Mouse (Mus musculus): Measurements from ENCODE around the gene Nck1.
A peak's percentile ranks its signal among the peaks of the same experiment; 100 is the strongest.

Nck1 gene

GRCm38 (mm10) chr9:100545715-100546593 is at the start of gene Nck1:
Gene Nck1 (minus strand): TSS chr9:100546134.
- peak; percentile 96 for DNase-seq (ENCODE audit: low read depth, low spot score)

DNA sequence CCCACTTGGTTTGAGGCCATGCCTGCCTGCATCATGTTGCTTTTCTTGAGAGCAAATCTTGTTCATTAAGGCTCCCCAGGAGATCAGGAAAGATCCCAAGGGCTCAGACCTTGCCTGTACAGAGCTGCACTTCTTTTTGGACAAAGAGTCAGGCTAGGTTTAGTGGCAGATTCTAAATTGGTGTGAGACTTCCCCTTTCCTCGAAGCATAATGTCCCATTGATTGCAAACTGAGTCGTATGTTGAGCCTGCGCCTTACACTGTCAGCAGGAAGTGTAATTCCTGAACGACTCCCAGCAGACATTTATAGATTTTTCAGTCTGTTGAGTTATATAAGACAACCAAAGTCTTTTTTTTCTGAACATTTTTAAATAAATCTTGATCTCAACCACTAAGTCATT is 44.5 kb upstream of the Nck1 start:
- DNase-seq (ENCODE audit: low read depth, low spot score), result no peak

GRCm38 (mm10) chr9:100584031-100584430 is 38.1 kb upstream of the Nck1 start:
- no peak for DNase-seq (ENCODE audit: low read depth, low spot score)

DNA sequence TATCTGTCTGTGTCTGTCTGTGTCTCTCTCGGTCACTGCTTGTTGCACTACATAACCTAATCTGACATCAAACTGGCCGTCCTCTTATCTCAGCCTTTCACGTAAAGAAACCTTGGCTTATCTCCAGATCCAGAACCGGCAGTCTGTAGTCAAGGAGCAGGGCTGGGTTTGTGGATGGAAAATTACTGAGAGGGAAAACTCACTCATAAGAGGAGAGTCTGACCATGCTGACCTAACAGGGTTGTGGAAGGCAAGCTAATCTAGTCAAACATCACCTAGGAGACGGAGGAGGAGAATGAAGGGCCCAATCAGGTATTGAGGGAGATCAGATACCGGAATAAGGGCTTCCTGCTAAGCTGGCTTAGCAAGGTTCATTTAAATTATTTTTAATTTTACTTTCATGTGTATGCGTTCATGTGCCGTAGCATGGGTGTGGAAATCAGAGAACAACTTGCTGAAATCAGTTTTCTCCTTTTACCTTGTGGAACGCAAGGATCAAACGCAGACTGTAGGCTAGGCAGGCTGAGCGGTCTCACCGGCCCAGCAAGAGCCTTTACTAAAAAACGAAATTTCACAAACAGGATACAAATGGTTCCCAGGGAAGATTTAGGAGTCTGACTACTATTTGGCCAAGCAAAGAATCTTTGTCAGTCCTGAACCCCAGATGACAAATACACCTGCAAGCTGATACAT is 37.1 kb upstream of the Nck1 start:
- no peak for DNase-seq (ENCODE audit: low read depth, low spot score)

DNA sequence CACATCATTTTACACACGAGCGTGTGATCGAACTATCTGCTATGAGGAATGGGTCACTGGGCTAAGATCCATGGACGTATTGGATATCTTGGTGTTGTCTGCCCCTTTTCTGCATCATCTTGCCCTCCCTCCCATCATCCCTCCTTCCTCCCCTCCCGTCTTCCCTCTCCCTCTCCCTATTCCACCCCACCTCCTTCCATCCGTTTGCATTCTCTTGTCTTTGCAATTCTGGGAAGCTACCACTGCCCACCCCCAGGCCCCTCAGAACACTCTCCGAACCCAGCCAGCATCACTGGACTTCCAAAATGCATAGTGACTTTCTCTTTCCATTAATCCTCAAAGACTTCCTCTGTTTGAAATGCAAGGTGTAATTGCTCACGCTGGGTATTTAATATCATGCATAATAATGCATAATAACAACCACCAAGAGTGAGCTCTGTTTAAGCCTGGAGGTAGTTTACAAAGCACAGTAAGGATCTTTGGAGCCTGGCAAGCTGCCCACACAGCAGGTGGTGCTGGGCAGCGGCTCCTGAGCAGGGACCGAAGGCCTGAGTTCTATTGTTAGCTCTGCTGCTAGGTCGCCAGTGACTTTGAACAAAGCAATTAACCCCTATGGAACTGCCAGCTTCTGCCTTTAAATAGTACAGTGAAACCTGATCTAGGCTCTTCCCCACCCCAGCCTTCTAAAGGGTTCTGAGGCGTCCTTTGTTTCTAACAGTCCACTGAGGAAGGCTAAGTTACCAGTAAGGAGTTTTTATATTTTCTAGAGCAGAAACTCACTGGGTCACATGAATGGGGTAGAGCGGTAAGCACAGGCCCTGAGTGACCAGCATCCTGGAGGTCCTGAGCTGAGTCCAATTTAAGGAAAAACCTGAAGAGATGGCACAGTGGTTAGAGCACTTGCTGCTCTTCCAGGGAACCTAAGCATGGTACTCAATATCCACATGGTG is 35.9 kb upstream of the Nck1 start:
- peak; percentile 39 for DNase-seq (ENCODE audit: low read depth, low spot score)

DNA sequence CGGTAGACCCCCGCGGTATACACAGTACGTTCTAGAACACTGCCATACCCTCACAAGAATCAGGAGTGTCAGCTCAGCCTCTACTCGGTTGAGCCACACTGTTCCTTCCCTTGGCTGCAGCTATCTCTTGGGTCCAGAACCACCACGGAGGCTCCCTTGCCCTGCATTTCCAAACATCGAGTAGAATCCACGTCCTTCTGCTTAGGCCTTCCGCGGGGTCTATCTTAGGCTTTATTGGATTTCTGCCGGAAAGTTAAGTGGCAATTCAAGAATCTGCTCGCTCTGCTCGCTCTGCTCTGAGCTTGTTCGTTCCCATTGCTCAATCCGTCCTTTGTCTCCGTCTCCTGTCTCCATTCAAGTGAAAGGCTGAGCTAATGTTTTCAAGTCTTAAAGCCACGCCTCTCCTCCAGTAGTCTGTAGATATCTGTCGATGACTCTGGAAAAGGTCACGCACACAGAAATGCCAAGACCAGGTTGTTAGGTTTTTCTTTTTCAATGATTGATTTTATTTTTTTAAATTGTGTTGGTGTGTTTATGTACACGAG is 34.3 kb upstream of the Nck1 start:
- DNase-seq (ENCODE audit: low read depth, low spot score), result no peak

GRCm38 (mm10) chr9:100573942-100574341 is 28.0 kb upstream of the Nck1 start:
- no peak for DNase-seq (ENCODE audit: low read depth, low spot score)

DNA sequence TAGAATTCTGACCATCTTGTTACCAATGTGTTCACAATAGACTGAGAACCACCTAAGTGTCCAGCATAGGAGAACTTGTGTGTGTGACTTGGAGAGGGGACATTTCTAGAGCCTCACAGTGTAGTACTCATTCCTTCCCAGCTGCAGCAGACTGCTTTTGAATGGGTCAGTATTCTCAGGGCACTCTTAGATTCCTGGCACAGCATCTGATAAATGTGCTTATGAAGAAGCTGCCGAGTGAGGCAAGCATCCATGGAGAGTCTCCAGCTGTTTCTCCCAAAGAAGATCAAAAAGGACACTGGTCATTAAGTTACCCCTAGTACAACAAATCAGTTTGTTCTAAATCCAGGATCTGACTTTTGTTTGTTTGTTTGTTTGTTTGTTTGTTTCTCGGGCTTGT is 27.4 kb upstream of the Nck1 start:
- DNase-seq (ENCODE audit: low read depth, low spot score), result no peak

- DNase-seq (ENCODE audit: low read depth, low spot score), result no peak
These were observed 25.6 kb upstream of the Nck1 start for GRCm38 (mm10) chr9:100571511-100571910.

DNA sequence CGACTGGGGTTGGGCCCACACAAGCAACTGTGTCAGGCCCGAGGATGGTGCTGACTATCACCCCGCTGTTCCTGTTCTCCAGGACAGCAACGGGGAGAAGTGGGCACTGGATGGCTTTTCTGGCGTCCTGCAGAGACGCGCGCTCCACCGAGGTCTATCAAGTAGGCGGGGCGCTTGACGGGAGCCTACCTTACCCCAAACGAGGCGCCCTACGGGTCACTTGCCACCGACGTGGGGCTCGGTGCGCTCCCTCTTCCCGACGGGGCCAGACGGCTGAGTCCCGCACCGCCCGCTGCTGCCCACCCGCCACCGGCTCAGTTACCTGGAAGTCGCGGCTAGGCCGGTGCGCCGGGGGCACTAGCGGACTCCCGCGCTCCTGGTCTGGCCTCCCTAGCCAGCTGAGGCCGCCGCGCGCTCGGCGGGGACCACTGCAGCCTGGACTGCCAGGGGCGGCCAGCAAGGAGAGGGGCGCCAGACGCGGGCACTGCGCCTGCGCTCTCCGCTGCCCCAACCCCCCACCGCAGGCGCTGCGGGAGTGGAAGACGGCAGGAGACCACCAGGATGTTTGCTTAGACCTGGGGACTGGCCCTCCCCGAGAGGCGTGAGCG is 24.8 kb upstream of the Nck1 start, which contains the start of gene Slc35g2:
Slc35g2 (minus strand) TSS at position 465 of the 608 bp plus-strand sequence.
- peak; percentile 52 for DNase-seq (ENCODE audit: low read depth, low spot score)

DNA sequence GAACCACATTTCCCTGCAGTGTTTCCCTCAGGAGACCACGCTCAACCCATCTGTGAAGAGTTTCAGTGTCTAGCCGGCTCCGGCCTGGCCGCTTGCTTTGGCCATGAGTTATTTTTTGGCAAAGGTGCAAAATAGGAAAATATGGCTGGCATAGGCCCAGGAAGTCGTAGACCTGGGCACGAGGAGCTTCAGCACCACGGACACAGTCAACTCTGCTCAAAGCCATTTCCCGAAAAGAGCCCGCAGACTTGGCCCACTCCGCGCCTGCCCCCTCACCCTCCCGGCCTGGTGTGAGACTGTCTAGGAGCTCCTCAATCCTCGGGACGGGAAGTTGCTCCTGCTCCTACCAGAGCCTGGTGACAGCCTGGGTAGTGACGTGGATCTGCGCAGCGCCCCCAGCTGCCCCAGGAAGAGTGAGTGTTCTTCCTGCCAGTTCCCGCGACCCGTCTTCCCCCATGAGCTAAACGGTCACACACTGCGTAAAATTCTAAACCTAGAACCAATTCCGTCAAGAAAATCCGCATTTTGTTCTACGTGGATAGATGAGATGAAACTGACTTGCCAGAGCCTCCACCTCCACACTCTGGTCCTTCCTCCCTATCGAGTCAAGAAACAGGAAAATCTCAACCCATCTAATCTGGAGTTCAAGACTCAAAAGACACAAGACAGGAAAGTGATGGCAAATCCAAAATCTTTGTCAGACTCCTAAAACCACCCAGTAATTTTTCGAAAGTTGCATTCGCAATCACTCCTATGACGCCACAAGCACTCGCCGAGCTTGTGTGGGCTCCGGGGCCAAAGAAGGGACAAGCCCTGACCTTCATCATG is 24.1 kb upstream of the Nck1 start:
- DNase-seq (ENCODE audit: low read depth, low spot score), result peak; percentile 18

GRCm38 (mm10) chr9:100560251-100560890 is 14.4 kb upstream of the Nck1 start:
- DNase-seq (ENCODE audit: low read depth, low spot score), result no peak

DNA sequence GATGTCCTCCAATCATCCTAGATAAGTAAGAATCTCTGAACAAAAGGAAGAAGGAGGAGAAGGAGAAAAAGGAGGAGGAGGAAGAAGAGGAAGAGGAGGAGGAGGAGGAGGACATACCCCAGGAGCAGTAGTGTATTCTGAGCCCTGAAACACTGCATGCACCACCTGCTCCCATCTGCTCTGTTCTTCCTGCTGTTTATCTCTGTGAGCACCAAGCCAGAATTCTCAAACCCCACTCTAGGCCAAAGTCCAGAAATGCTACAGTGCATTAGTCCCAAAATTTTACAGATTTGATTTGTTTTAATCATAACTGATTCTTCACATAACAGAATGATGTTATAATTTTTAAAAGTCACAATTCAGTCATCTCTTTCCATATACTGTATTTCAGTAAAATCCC is 13.1 kb upstream of the Nck1 start:
- DNase-seq (ENCODE audit: low read depth, low spot score), result no peak

DNA sequence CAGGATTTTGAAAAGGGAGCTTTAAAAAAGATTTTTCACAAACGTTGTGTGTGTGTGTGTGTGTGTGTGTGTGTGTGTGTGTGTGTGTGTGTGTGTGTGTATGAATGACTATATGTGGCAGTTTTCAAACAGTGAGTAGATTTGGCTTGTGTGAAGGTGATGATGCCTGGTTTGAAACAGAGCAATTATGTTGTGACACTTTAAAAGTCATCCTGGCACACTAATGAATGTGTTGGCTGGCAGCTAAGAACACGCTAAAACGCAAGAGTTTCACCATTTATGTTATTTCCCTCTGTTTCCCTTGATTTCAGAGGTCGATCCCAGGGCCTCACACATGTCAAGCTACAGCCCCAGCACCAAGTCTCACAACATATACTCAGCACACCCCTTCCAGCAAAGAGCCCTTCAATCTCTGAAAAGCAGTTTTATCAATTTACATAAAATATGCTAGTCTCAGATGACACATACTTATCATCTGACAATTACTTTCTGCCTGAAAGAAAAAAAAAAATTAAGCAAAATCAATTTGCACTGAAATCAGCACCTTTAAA is 12.2 kb upstream of the Nck1 start:
- DNase-seq (ENCODE audit: low read depth, low spot score), result no peak

DNA sequence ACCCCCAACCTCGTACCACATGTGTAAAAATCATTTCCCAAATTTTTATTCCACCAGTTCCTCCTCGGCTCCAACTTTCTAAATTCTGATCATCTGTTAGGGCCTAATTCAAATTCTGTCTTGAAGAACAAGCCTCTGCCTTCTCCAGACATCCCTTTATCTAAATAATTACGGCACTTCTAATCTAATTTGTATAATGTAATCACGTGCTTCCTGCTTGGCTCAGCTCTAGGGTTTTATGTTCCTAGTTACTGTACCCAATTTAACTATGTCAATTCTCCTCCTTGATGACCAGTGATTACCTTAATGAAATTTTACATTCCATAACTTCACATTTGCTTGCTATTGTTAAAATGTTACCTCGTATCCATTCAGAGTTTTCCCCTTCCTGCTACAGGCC is 9.8 kb upstream of the Nck1 start:
- DNase-seq (ENCODE audit: low read depth, low spot score), result no peak

GRCm38 (mm10) chr9:100548313-100548712 is 2.4 kb upstream of the Nck1 start:
- DNase-seq (ENCODE audit: low read depth, low spot score), result peak; percentile 27

- no peak for DNase-seq (ENCODE audit: low read depth, low spot score)
These were observed 618 bp upstream of the Nck1 start for GRCm38 (mm10) chr9:100546594-100546910.

DNA sequence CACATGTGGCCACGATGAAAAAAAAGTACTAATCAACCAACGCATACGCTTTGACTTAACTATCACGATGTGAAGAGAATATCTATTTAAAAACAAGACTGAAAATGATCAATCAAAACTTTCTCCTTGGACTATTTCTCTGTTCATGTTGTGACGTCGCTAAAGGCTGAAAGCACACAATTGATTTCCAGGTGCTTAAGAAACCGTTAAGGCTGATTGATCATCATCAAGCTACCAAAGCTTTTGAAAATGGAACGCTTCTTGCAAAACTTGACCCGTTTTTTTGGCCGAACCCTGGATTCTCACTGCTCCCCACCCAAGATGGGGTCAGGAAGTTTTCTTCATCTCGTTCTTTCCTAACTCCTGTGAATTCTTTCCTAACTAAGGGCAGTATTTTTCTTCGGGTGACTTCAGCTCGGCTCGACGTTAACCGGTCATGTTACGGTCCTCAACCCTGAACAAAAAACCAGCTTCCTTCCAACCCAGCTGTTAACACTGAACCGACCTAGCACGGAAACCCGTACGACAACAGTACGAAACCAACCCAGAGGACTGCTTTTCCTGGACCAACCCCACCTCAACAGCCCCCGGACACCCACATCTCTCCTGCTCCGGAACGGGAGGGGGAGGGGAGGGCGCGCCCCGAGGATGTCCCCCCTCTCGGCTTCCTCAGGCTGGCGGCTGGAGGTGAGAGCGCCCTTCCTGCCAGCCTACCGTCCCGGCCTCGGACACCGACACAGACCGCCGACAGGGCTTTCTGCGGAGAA is 803 bp downstream of the Nck1 start:
- DNase-seq (ENCODE audit: low read depth, low spot score), result peak; percentile 52
